Comparison of ENCODE assay signal across 8 mouse cellular contexts in genomic region chr4:127021989-127022626, GRCm38 (mm10). TPM values are rescaled to one million over a fixed set of nuclear protein-coding genes. Genes with fewer than 3 reads are reported as not detected.
DNase-seq lines count a peak whose midpoint lies in the region; ATAC-seq and TF ChIP-seq lines count a peak whose summit lies in the region.

No protein-coding gene starts in this region.

- peak overlapping the region; percentile 91 for H3K4me3 ChIP-seq in C2C12 (ENCODE audit: insufficient read depth, poor library complexity, severe bottlenecking)
- peak overlapping the region; percentile 99 for H3K4me3 ChIP-seq in erythroblast, embryonic 14.5 days (replicated peaks)
- H3K4me3 ChIP-seq in heart, embryonic 12.5 days, result peak overlapping the region; percentile 90
- peak overlapping the region; percentile 100 for H3K4me3 ChIP-seq in liver, embryonic 12.5 days
- peak overlapping the region; percentile 85 for H3K4me3 ChIP-seq in stomach, embryonic 15.5 days (replicated peaks)

- peaks cover 54% of the 10 kb centered on the region for H3K79me3 ChIP-seq in C2C12 (ENCODE audit: low read depth)

- peak overlapping the region; percentile 99 for H3K4me2 ChIP-seq in heart, embryonic 12.5 days
- H3K4me2 ChIP-seq in liver, embryonic 12.5 days, result peak overlapping the region; percentile 91
- H3K4me2 ChIP-seq in stomach, embryonic 15.5 days, result peak overlapping the region; percentile 89

- 0% methylated on average over 53 of the region's 53 CpGs for WGBS in heart, embryonic 12.5 days
- WGBS in liver, embryonic 12.5 days (ENCODE audit: insufficient replicate concordance), result 2% methylated on average over 53 of the region's 53 CpGs
- WGBS in stomach, embryonic 15.5 days, result under 1% methylated on average over 50 of the region's 53 CpGs

- TF ChIP-seq POLR2A in brain, embryonic 14.5 days (IDR thresholded peaks at IDR 0.05; ENCODE audit: borderline replicate concordance, extremely low read depth, insufficient read depth, insufficient read length, poor library complexity, severe bottlenecking), result no peak

- DNase-seq in brain, embryonic 14.5 days (ENCODE audit: low read depth), result peak; percentile 96
- peak; percentile 93 for DNase-seq in kidney, postnatal 10 days
- DNase-seq in natural killer cell, adult 2 months (ENCODE audit: low spot score in 2 of 2), result peak; percentile 84 to 89

- H3K9me3 ChIP-seq in erythroblast, embryonic 14.5 days (ENCODE audit: control insufficient read depth, low read length), result no peaks in the 10 kb centered on the region
- H3K9me3 ChIP-seq in heart, embryonic 12.5 days (replicated peaks), result no peaks in the 10 kb centered on the region
- no peaks in the 10 kb centered on the region for H3K9me3 ChIP-seq in liver, embryonic 12.5 days (replicated peaks)
- no peaks in the 10 kb centered on the region for H3K9me3 ChIP-seq in stomach, embryonic 15.5 days

- peak; percentile 31 for TF ChIP-seq CTCF in C2C12 (IDR thresholded peaks at IDR 0.05; ENCODE audit: control insufficient read depth, insufficient read depth, insufficient read length)
- peak; percentile 48; the same call in 1 of the 2 replicates for TF ChIP-seq CTCF in brain, embryonic 14.5 days (IDR thresholded peaks at IDR 0.05; ENCODE audit: borderline replicate concordance, extremely low read depth, insufficient read depth, insufficient read length)

- peak overlapping the region; percentile 98 for H3K27ac ChIP-seq in heart, embryonic 12.5 days (ENCODE audit: poor library complexity, severe bottlenecking)
- peak overlapping the region; percentile 98 for H3K27ac ChIP-seq in liver, embryonic 12.5 days
- peak overlapping the region; percentile 97 for H3K27ac ChIP-seq in stomach, embryonic 15.5 days

- ATAC-seq in heart, embryonic 12.5 days (ENCODE audit: insufficient number of reproducible peaks, low FRiP score), result peak; percentile 87
- ATAC-seq in liver, embryonic 12.5 days, result peak; percentile 77
- peak; percentile 71 for ATAC-seq in stomach, embryonic 15.5 days (ENCODE audit: insufficient read depth, low FRiP score, low read depth)

- H3K27me3 ChIP-seq in C2C12 (ENCODE audit: control insufficient read depth, insufficient read depth, insufficient read length), result no peaks in the 10 kb centered on the region
- no peaks in the 10 kb centered on the region for H3K27me3 ChIP-seq in erythroblast, embryonic 14.5 days (ENCODE audit: control insufficient read depth)
- no peaks in the 10 kb centered on the region for H3K27me3 ChIP-seq in heart, embryonic 12.5 days (replicated peaks)
- H3K27me3 ChIP-seq in liver, embryonic 12.5 days (replicated peaks), result no peaks in the 10 kb centered on the region
- no peaks in the 10 kb centered on the region for H3K27me3 ChIP-seq in stomach, embryonic 15.5 days (replicated peaks)

- H3K79me2 ChIP-seq in C2C12 (ENCODE audit: control insufficient read depth, insufficient read depth), result peaks cover 66% of the 10 kb centered on the region

- H3ac ChIP-seq in C2C12 (ENCODE audit: control insufficient read depth, insufficient read length, low read depth), result peak overlapping the region; percentile 81

- peaks cover 42% of the 10 kb centered on the region for H3K4me1 ChIP-seq in erythroblast, embryonic 14.5 days (ENCODE audit: control insufficient read depth)
- peaks cover 26% of the 10 kb centered on the region for H3K4me1 ChIP-seq in heart, embryonic 12.5 days (replicated peaks)
- peaks cover 44% of the 10 kb centered on the region for H3K4me1 ChIP-seq in liver, embryonic 12.5 days
- H3K4me1 ChIP-seq in stomach, embryonic 15.5 days, result peaks cover 9% of the 10 kb centered on the region; the same call in 1 of the 2 replicates

- peak overlapping the region; percentile 100 for H3K9ac ChIP-seq in heart, embryonic 12.5 days
- peak overlapping the region; percentile 100 for H3K9ac ChIP-seq in liver, embryonic 12.5 days
- peak overlapping the region; percentile 96 for H3K9ac ChIP-seq in stomach, embryonic 15.5 days

- H3K36me3 ChIP-seq in C2C12 (ENCODE audit: control insufficient read depth, insufficient read depth), result peaks cover 49% of the 10 kb centered on the region
- H3K36me3 ChIP-seq in erythroblast, embryonic 14.5 days (ENCODE audit: control insufficient read depth), result peaks cover 49% of the 10 kb centered on the region
- peaks cover 38% of the 10 kb centered on the region for H3K36me3 ChIP-seq in heart, embryonic 12.5 days
- H3K36me3 ChIP-seq in liver, embryonic 12.5 days, result peaks cover 49% of the 10 kb centered on the region
- H3K36me3 ChIP-seq in stomach, embryonic 15.5 days, result peaks cover 21% of the 10 kb centered on the region

TF ChIP-seq in C2C12, 6 proteins besides CTCF, POLR2A, EP300 and RAD21:
- TF ChIP-seq MAX (IDR thresholded peaks at IDR 0.05) (peak; percentile 11), FOSL1 (IDR thresholded peaks at IDR 0.05; ENCODE audit: insufficient read depth, low read length, poor library complexity, severe bottlenecking) (no peak)

RNA-seq across cellular contexts. Expression of gene Sfpq, which starts 1.0 kb away (rescaled TPM):
- 147 TPM for polyA plus RNA-seq in C2C12 (2012; fragmentation: generic; extraction: Trizol)
- 170 and 307 TPM in 2 replicates for polyA plus RNA-seq in brain, embryonic 14.5 days (2012; rRNA removed)
- polyA plus RNA-seq in erythroblast, embryonic 14.5 days (2012), result 18.9 and 22.2 TPM in 2 replicates
- polyA plus RNA-seq in heart, embryonic 12.5 days (2016; fragmentation: Nextera tagmentation; extraction: Ambion mirVana), result 82.5 and 91.4 TPM in 2 replicates
- 87.6 and 87.8 TPM in 2 replicates for polyA plus RNA-seq in liver, embryonic 12.5 days (2016; fragmentation: Nextera tagmentation; extraction: Ambion mirVana)
- 78.0 and 78.5 TPM in 2 replicates for polyA plus RNA-seq in stomach, embryonic 15.5 days (2015; fragmentation: Nextera tagmentation; extraction: Ambion mirVana)

RNA-seq across cellular contexts. Expression of gene Zmym1, which starts 38.8 kb away (rescaled TPM):
- polyA plus RNA-seq in C2C12 (2012; fragmentation: generic; extraction: Trizol), result 4.1 TPM
- polyA plus RNA-seq in brain, embryonic 14.5 days (2012; rRNA removed), result 10.9 and 13.6 TPM in 2 replicates
- 0.02 and 0.03 TPM in 2 replicates for polyA plus RNA-seq in erythroblast, embryonic 14.5 days (2012)
- 18.7 and 19.5 TPM in 2 replicates for polyA plus RNA-seq in heart, embryonic 12.5 days (2016; fragmentation: Nextera tagmentation; extraction: Ambion mirVana)
- 13.7 and 15.2 TPM in 2 replicates for polyA plus RNA-seq in liver, embryonic 12.5 days (2016; fragmentation: Nextera tagmentation; extraction: Ambion mirVana)
- polyA plus RNA-seq in stomach, embryonic 15.5 days (2015; fragmentation: Nextera tagmentation; extraction: Ambion mirVana), result 13.2 and 15.2 TPM in 2 replicates

RNA-seq across cellular contexts. Expression of gene Zmym4, which starts 54.2 kb away (rescaled TPM):
- polyA plus RNA-seq in C2C12 (2012; fragmentation: generic; extraction: Trizol), result 6.7 TPM
- polyA plus RNA-seq in brain, embryonic 14.5 days (2012; rRNA removed), result 31.9 and 44.6 TPM in 2 replicates
- polyA plus RNA-seq in erythroblast, embryonic 14.5 days (2012), result 0.01 and 0.03 TPM in 2 replicates
- polyA plus RNA-seq in heart, embryonic 12.5 days (2016; fragmentation: Nextera tagmentation; extraction: Ambion mirVana), result 21.2 and 21.5 TPM in 2 replicates
- 8.1 and 8.8 TPM in 2 replicates for polyA plus RNA-seq in liver, embryonic 12.5 days (2016; fragmentation: Nextera tagmentation; extraction: Ambion mirVana)
- polyA plus RNA-seq in stomach, embryonic 15.5 days (2015; fragmentation: Nextera tagmentation; extraction: Ambion mirVana), result 16.6 and 18.6 TPM in 2 replicates

RNA-seq across cellular contexts. Expression of gene Zmym6, which starts 55.1 kb away (rescaled TPM):
- polyA plus RNA-seq in C2C12 (2012; fragmentation: generic; extraction: Trizol), result not detected
- polyA plus RNA-seq in brain, embryonic 14.5 days (2012; rRNA removed), result 39.0 and 43.5 TPM in 2 replicates
- 0.02 TPM in 1 of 2 replicates, not detected in the other for polyA plus RNA-seq in erythroblast, embryonic 14.5 days (2012)
- 15.9 and 17.8 TPM in 2 replicates for polyA plus RNA-seq in heart, embryonic 12.5 days (2016; fragmentation: Nextera tagmentation; extraction: Ambion mirVana)
- 5.6 and 6.8 TPM in 2 replicates for polyA plus RNA-seq in liver, embryonic 12.5 days (2016; fragmentation: Nextera tagmentation; extraction: Ambion mirVana)
- 17.6 and 20.5 TPM in 2 replicates for polyA plus RNA-seq in stomach, embryonic 15.5 days (2015; fragmentation: Nextera tagmentation; extraction: Ambion mirVana)

Comparison
In these comparisons a context has a peak if more than half of its experiments do, and no peak if none do; other contexts are left out.
1. Peak in every context shown above with its lines: DNase-seq, ATAC-seq, H3K4me3 ChIP-seq and H3K27ac ChIP-seq.